Mouse (Mus musculus): ENCODE measurements around the gene Atxn2. TPM values are rescaled to one million over a fixed set of nuclear protein-coding genes. Genes with fewer than 3 reads are reported as not detected.

The Atxn2 gene
- total RNA-seq, 1 experiment from 2014 or later: 64.1 TPM

GRCm38 (mm10) chr5:121811485-121811931 is 100.4 kb downstream of the Atxn2 start:
- peak; percentile 91 for ATAC-seq (replicated peaks; ENCODE audit: low read depth, poor library complexity, severe bottlenecking)

DNA sequence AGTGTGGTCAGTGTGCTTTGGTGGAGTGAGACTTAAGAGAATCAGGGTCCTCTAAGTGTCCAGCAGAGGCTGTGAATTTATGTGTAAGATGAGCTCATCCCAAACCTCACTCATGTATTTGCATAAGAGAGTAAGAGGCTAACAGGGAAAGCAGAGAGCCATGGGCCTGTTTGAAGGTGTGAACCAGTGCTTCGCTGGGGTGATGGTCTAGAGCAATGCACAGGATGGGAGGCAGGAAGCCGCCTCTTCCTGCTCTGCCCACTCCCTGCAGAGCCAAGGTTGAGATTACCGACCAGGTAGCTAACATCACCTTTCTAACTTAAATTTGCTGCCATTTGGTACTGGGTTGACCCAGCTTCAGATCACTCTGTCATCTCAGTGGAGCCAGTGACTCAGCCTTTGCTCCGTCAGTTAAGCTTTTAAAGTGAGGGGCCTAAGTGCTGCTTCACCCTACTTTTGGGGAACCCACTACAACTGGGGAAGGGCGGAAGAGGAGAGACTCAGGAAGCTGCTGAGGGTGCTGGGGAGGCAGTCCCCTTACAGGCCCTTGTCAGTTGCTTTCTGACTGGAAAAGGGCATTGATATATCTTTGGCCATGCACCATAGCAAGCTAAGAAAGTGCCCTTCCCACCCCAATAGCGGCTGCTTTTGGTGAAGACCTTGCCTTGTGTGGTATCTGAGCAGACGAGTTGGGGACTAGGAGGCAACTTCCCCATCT is 101.5 kb downstream of the Atxn2 start:
- ATAC-seq (replicated peaks; ENCODE audit: low read depth, poor library complexity, severe bottlenecking): no peak

- no peak for ATAC-seq (replicated peaks; ENCODE audit: low read depth, poor library complexity, severe bottlenecking)
These were observed 102.6 kb downstream of the Atxn2 start for GRCm38 (mm10) chr5:121813744-121814143.

GRCm38 (mm10) chr5:121815067-121815466 is 103.9 kb downstream of the Atxn2 start:
- no peak for ATAC-seq (replicated peaks; ENCODE audit: low read depth, poor library complexity, severe bottlenecking)

GRCm38 (mm10) chr5:121815867-121816380 is 104.8 kb downstream of the Atxn2 start:
- ATAC-seq (replicated peaks; ENCODE audit: low read depth, poor library complexity, severe bottlenecking): no peak

DNA sequence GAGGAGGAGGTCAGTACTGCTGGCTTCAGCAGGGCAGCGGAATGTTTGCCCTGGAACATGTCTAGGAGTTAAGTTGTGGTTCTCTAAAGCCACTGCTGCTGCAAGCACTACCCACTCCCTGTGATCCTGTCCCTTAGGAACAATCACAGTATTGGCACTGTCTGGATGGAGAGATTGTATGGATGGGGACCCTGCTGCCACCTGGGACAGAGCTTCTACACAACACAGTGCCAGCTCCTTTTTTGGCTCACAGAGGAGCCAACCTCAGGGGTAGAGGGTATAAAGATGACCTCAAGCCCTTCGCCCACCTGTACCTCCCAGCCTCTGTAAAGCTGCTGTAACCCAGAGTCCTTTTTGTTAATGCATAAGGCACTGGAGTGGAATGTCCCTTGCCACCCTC is 105.5 kb downstream of the Atxn2 start:
- ATAC-seq (replicated peaks; ENCODE audit: low read depth, poor library complexity, severe bottlenecking): no peak

- ATAC-seq (replicated peaks; ENCODE audit: low read depth, poor library complexity, severe bottlenecking): no peak
These were observed 106.4 kb downstream of the Atxn2 start for GRCm38 (mm10) chr5:121817551-121817950.

- no peak for ATAC-seq (replicated peaks; ENCODE audit: low read depth, poor library complexity, severe bottlenecking)
These were observed 107.3 kb downstream of the Atxn2 start for GRCm38 (mm10) chr5:121818401-121818800.

- no peak for ATAC-seq (replicated peaks; ENCODE audit: low read depth, poor library complexity, severe bottlenecking)
These were observed 107.7 kb downstream of the Atxn2 start for GRCm38 (mm10) chr5:121818862-121819261.

DNA sequence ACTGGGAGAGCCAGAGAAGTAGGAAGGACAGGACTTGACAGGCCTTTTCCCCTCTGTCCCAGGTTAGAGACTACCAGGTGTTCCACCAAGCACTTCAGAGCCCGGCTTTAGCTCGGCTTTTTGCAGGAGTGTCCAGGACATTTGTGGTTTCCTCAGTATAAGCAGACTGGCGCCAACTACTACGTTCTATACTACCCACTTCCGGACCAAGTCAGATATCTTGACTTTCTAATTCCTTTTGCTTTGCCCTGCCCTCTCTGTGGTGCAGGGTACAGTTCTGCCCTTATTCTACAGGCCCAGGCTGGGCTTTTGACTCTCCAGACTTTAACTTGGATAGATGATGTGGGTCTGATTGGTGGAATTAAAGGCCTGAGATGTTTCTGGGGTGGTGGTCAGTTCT is 108.4 kb downstream of the Atxn2 start:
- ATAC-seq (replicated peaks; ENCODE audit: low read depth, poor library complexity, severe bottlenecking): peak; percentile 50

- no peak for ATAC-seq (replicated peaks; ENCODE audit: low read depth, poor library complexity, severe bottlenecking)
These were observed 109.0 kb downstream of the Atxn2 start for GRCm38 (mm10) chr5:121820161-121820560.

GRCm38 (mm10) chr5:121820657-121821056 is 109.5 kb downstream of the Atxn2 start:
- ATAC-seq (replicated peaks; ENCODE audit: low read depth, poor library complexity, severe bottlenecking): no peak

- ATAC-seq (replicated peaks; ENCODE audit: low read depth, poor library complexity, severe bottlenecking): no peak
These were observed 110.0 kb downstream of the Atxn2 start for GRCm38 (mm10) chr5:121821116-121821515.

DNA sequence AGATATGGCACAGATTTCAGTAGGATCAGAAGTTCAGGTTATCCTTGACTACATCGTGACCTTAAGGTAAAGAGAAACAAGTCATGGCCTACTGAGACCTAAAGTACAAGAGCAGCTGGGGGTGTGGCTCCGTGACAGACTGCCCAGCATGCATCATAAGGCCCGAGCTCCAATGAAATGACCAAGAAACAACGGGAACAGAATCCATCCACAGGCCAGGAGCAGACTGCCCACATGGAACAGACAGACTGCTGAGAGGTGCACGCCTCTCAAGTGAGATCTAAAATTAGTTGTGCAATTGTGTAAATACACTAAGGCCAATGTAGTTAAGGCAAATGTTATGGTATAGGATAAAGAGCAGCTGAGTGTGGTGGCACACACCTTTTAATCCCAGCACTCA is 110.4 kb downstream of the Atxn2 start:
- no peak for ATAC-seq (replicated peaks; ENCODE audit: low read depth, poor library complexity, severe bottlenecking)

- no peak for ATAC-seq (replicated peaks; ENCODE audit: low read depth, poor library complexity, severe bottlenecking)
These were observed 111.8 kb downstream of the Atxn2 start for GRCm38 (mm10) chr5:121822786-121823505.

- no peak for ATAC-seq (replicated peaks; ENCODE audit: low read depth, poor library complexity, severe bottlenecking)
These were observed 112.5 kb downstream of the Atxn2 start for GRCm38 (mm10) chr5:121823668-121824067.

GRCm38 (mm10) chr5:121824121-121824520 is 113.0 kb downstream of the Atxn2 start:
- peak; percentile 77 for ATAC-seq (replicated peaks; ENCODE audit: low read depth, poor library complexity, severe bottlenecking)

DNA sequence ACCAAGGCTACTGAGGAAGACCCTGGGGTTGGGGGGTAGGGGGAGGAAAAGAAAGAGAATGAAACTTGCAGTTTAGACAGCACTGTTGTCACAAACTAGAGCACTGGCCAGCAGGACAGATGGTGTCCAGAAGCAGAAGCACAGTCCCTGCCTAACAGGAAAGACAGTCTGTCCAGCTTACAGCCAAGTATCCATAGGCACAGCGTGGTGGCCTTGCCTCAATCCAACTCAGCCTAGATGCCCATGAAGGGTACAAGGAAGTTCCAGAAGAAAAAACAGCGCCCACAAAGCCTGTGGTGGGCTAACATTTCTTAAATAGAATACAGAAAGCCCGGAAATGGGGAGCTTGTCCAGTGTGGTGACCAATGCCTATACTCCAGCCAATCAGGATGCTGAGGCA is 114.5 kb downstream of the Atxn2 start:
- ATAC-seq (replicated peaks; ENCODE audit: low read depth, poor library complexity, severe bottlenecking): no peak

DNA sequence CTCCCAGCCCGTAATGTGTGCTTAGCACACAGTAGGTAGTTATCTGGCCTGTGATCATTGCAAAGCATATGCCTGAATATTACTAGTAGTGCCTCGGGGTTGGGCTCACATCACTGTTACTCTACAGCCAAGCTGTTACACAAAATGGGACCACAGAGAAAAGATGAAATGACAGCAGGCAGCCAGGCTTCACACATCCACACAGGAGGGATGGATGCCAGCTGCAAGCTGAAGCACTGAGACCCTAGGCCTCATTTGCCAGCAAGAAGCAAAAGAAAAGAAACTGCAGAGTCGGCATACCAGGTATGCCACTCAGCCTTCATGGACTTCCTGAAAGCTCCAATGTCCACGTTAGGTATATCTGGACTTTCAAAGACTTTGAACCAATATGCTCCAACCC is 116.7 kb downstream of the Atxn2 start:
- ATAC-seq (replicated peaks; ENCODE audit: low read depth, poor library complexity, severe bottlenecking): no peak

DNA sequence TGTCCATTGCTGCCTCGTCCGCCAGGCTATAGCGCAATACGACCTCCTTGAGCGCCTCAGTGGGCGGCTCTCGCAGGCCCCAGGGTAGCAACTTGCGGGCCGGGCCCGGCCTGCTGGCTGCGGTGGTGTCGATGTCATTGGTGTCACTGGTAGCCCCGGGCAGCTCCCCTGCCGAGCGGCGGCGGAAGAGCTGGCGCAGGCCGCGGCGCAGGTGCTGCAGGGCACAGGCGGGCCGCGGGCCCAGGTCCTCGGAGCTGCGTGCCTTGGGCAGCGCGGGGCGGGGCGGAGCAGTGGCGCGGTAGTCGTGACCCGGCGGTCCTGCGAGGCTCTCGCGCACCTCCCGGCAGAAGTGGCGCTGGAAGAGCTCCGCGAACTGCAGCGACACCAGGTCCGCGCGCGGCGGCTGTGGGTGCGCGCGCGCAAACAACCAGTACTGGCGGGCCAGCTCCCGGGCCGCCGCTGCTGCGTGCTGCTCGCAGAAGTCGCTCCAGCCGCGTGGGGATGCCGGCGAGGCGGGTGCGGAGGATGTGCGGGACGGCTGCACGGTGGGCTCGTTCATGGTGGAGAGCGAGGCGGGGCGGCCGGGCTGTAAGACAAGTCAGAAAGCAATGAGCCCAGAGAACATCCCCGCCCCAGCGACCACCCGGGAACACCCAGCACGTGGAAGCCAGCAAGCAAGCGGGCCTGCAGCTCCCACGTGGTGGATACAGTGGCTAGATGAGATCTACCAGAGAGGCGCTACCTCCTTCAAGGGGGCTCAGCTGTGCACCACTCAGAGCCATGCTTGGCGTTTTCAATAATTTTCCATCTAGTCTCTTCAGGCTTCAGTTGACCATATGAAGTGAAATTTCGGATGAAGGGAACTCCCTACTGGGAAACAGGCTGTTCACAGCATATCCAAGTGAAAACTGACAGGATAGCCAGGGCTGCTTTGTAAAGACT is 117.6 kb downstream of the Atxn2 start:
- no peak for ATAC-seq (replicated peaks; ENCODE audit: low read depth, poor library complexity, severe bottlenecking)
